Mouse (Mus musculus) liver, adult 2 months (tissue): ENCODE measurements around the gene Fbxl21.

ENCODE experiments used
- CTCF ChIP-seq: fragments of 200-500 bp; IDR thresholded peaks from 2 replicates; pipeline ENCODE4 v1.5.1; 2011; ENCODE audit warnings: low read depth, low read length, control low read depth
- POLR2A ChIP-seq: fragments of 200-500 bp; IDR thresholded peaks from 2 replicates; pipeline ENCODE4 v1.6.1; 2011; ENCODE audit warnings: low read length, control low read depth; ENCODE audit not compliant: insufficient read depth; ENCODE audit errors: extremely low read depth

- TF ChIP-seq CTCF (no peak), POLR2A (no peak)
Measured at GRCm38 (mm10) chr13:56516311-56516710, 6.0 kb upstream of the Fbxl21 start.
